Mouse (Mus musculus) heart, adult 18-20 months (tissue): Measurements from ENCODE around the gene Hist1h3g. TPM values are rescaled to one million over a fixed set of nuclear protein-coding genes. Genes with fewer than 3 reads are reported as not detected.
A peak's percentile ranks its signal among the peaks of the same experiment; 100 is the strongest.

Experiments used
- DNase-seq, 2 experiments: peaks; one replicate each; pipeline ENCODE4 v3.0.0; 2021 to 2022; ENCODE audit warnings: mixed read lengths in 1 of 2
- total RNA-seq, 2 experiments: library from RNA; stranded (reverse); gene quantifications; 2 replicates each; pipeline ENCODE4 v1.2.3; 2021

Hist1h3g gene
- total RNA-seq, 2 experiments from 2014 or later = 3.1 TPM

DNA sequence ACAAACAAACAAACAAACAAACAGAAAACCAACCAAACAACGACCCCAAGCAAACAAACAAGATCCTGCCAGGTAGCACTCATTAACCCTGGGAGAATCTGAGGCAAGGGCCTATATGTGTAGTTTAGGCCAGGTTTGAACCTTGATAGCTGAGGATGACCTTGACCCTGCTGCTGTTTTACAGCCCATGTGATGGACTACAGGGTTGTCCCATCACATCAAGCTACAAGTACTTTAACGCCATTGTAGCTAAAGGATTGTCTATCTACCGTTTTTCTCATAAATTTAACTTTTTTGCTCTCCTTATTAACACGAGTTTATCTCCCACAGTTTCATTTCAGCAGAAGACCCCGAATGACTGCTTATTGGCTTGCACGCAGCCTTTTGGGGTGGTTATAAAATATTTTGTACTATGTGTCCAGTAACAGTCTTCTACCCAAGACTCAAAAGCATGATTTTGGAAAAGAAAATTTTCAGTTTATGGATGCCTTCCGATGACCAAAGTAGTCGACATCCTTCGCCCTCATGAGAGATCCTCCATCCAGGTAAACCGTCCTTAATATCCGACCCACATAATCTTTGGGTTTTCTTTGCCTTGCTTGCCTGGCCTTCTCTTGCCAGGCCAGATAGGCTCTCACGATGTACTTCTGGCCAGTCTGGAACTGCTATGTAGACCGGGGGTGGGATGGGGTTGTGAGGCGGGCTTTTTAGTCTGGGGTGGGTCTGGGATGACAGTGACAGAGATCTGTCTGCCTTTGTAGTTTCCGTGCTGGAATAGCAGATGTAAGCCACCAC lies 19.2 kb upstream of the Hist1h3g start:
- DNase-seq = no peak

DNA sequence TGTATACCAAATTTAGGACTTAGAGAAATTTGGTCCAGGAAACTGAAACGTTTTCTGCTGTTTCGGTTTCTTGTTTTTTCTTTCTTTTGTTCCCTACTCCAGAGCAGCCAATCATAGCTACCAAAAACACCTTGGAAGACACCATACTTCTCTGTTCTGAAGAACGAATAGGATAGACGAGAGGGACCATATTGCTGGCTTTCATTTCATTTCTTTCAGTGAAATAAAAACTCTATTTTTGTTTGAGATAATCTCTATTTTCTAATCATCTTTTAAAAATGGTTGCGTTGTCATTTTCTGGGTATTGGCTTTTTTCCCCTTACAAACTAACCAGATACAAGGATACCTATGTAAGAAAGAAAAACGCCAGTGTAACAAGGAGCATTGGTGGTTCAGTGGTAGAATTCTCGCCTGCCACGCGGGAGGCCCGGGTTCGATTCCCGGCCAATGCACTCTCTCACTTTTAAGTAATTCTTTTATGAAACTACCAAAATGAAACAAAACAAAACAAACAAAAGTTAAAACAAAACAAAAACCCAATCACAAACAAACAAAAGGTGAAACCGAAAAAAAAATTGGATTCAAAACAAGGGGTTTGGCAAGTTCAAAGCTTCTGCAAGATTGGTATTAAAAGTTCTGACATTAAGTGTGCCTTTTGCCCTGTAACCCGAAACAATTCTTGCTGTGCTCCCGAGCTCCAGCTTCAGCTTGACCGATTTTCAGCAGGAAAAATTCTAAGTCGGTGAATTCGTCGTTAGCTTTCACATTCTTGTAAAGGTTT lies 18.2 kb upstream of the Hist1h3g start:
- peak; percentile 72 to 92 for DNase-seq

DNA sequence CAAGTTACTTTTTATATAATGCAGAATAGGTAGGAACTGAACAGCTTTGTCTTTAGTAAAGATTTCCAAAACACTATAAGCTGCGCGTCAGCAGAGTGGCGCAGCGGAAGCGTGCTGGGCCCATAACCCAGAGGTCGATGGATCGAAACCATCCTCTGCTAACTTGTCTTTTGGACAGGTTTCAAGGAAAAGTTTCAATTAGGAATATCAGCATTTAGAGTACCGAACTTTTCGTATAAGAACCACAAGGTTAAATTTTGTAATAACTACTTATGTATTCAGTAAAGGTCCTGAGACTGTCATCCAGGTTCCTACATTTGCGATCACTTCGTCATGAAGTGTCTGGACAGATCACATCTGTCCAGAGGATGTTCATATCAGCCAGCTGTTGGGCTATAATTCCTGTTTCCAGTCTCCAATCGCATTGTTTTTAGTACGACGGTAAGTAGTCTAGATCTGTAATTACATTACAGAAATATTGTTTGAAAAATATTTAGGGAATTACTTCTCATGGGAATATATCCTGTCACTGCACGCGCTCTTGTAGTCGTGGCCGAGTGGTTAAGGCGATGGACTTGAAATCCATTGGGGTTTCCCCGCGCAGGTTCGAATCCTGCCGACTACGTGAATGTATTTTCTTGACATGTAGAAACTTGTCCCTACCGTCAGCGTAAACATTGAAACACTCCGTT lies 17.5 kb upstream of the Hist1h3g start:
- peak; percentile 90 to 97 for DNase-seq

DNA sequence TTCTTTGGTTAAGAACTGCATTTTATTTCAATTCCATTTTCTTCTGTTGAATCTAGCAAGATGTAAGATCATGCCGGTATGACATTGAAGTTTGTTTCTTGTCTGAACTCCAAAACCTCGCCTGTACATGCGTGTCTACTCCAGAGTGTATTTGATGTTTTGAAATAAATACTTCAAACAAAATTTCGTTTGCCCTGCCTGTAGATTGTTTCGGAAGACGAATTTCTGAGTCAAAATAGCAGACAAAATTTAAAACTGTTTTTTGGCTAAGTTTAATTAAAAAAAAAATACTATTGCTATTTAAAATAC lies 17.0 kb upstream of the Hist1h3g start:
- no peak for DNase-seq

DNA sequence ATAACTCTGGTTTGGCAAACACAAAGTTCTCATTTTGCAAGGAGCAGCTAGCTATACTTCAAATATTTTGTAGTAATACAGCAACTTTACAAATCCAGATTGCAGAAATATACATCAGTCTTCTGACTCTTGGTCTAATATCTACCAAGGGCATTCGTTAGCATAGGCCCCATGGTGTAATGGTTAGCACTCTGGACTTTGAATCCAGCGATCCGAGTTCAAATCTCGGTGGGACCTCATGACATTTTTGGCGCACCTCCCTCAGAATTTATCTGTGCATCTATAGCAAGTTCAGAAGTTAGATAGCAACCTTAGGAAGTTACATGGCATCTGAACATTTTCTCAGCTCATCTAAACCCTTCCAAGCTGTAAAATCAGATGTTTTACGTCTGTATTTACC lies 16.3 kb upstream of the Hist1h3g start:
- peak; percentile 81 to 94 for DNase-seq

DNA sequence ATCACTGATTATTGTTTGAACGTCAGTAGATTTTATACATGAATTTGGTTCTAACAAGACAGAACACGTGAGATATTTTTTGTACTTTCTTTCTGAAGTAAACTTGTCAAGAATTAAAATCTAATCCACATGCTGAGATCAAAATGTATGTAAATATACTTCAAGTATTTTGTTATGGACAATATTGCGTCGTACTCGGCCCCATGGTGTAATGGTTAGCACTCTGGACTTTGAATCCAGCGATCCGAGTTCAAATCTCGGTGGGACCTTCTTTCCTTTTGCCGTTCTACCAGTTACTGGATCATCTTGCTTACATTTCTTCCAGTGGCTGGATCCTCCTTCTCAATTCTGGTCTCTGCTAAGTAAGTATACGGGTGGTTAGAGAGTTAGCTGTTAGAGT lies 15.8 kb upstream of the Hist1h3g start:
- DNase-seq = peak; percentile 81 to 94

DNA sequence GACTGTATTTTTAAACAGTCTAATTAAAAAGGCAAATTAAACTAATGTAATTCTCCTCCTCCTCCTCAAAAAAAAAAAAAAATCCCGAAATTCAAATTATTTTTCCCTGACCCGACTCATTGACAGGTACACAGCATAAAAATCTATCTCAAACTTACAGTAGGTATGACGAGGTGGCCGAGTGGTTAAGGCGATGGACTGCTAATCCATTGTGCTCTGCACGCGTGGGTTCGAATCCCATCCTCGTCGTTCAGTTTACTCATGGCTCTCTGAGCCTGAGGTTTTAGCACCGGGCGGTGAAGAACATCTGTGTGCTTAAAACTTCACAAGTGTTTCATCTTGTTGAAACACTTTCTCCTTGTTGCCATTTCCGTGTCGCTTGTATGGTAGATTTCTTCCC lies 13.5 kb upstream of the Hist1h3g start:
- DNase-seq = peak; percentile 81 to 89

DNA sequence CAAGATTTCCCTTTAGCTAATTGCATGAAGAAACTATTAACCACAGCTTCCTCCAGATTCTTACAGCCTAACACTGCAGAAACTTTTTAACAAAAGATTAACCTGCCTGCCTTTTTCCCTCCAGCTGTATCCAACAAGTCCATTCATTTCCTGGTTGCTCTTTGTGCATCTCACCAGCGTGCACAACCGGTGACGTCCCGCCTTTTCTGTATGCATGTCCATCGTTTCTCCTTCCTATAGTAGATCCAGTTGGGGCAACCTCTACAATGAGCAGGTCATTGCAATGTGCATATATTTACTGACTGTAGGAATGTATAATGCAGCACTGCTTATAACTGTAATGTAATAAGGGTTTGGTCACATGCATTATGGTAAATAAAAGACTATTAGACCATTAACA lies 11.2 kb upstream of the Hist1h3g start:
- DNase-seq = no peak

DNA sequence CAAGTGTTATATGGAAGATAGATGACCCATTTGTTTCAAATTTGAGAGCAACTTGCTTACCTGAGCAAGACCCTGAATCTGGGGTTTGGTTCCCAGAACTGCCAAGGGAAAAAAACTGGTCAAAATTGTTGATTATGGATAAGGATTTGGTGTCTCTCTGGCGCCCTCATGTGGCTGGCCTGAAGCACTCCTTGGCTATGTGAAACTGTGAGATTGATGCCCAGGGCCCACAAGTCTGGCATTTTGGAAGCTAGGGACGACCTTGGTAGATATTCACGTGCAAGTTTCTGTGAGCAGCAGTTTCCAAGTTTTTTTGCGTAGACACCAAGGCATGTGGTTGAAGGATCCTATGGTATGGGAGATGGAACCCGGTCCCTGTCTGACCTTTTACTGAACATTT lies 10.6 kb upstream of the Hist1h3g start:
- peak; percentile 74 to 84 for DNase-seq

DNA sequence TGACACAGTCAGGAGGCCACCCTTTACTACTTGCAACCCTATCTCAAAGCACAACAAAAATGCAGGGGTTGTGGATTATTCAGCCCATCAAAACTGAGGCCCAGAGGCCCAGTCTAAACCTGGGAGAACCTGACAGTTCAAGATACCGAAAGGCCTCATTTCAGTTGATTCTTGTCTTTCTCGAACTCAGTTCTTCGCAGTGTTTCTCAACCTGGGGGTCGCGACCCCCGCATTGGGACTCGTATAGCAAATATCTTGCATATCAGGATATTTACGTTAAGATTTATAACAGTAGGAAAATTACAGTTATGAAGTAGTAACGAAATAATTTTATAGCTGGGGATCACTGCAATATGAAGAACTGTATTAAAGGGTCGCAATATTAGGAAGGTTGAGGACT lies 9.3 kb upstream of the Hist1h3g start:
- DNase-seq = no peak

DNA sequence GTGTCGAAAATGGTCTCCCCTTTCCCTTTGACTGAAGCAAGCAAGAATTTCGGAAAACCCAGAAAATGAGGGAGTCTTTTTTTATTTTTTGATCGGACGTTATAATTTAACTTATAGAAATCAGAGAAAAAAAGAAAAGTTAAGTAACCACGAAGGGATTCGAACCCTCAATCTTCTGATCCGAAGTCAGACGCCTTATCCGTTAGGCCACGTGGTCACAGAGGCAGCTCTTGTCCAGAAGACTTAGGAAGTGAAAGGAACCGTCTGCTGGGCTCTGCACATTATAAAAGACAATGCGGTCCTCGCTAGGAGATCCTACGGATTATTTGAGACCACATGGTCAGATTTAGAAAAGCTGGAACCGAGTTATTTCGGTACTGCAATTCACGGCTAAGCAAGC lies 8.9 kb upstream of the Hist1h3g start:
- DNase-seq = peak; percentile 90 to 97

DNA sequence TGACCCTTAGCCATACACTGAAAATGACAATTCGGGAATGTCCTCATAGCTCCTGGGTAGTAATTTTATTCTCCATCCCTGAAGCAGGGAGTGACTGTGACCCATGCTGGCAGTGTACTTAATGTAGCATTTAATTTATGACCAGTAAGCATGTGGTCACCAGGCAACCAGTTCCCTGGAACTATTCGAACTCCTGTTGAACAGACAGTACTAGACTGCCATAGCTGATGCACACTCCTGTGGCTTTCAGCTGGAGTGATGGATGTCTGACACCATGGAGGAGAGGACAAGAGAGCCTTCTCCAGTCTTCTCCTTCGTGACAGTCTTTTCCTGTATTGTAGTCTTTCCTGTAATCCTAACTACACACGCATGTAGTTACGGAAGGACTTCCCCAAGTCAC lies 6.2 kb upstream of the Hist1h3g start:
- no peak for DNase-seq

DNA sequence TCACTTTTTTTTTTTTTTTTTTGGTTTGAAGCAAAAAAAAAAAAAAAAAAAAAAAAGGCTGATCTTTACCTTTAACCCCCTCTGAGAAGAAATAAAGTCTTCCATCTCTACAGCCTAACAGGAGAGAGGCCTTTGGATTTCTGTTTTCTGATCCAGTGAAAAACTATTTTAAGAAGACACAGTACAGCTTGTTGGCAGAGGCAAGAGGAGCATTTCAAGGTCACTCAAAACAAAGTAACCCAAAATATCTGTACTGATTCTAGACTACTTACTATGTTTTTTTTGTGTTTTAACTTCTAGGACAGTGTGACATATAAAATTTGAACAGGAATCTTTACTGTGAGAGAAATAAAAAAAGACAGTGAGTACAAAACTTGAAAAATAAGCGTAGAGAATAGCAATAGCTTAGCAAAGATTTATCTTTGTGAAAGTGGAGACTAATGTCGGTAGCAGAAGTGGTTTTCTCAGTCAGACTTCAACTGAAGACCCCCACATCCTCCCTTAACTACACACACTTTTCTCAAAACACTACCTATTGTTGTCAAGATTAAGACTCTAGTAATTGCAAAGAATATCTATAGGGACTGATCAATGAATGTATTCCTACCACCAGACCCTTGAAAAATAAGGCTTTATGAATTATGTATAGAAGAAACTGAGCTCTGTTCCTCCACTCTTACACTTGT lies 5.6 kb upstream of the Hist1h3g start:
- no peak for DNase-seq

DNA sequence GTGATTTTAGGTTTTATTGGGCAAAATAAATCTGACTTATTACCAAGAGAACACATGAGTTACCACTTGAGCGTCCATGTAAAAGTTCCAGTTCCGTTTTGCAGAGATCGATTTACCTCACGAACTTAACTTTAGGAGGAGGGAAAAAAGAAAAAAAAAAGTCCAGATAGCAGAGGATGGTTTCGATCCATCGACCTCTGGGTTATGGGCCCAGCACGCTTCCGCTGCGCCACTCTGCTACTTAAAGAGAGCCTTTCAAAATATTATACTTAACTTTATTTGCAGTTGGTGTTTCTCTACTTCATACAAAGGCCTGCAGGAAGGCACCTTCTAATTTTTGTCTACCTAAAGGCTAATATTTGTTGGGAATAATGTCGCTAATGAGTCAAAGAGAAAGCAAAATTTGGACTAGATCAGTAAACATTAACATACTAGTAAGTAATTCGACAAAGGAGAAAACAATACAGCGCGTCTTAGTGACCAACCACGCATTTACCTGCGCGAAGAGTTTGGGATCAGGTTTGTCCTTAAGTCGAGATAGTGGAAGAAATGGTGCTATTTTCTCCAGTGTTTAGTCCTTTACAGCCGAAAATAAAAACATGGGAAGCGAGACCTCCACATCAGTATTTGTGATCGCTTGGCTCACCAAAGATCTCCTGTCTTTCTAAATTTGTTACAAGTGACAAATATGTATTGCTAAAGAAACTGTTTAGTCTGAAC lies 4.9 kb upstream of the Hist1h3g start:
- peak; percentile 75 to 89 for DNase-seq

DNA sequence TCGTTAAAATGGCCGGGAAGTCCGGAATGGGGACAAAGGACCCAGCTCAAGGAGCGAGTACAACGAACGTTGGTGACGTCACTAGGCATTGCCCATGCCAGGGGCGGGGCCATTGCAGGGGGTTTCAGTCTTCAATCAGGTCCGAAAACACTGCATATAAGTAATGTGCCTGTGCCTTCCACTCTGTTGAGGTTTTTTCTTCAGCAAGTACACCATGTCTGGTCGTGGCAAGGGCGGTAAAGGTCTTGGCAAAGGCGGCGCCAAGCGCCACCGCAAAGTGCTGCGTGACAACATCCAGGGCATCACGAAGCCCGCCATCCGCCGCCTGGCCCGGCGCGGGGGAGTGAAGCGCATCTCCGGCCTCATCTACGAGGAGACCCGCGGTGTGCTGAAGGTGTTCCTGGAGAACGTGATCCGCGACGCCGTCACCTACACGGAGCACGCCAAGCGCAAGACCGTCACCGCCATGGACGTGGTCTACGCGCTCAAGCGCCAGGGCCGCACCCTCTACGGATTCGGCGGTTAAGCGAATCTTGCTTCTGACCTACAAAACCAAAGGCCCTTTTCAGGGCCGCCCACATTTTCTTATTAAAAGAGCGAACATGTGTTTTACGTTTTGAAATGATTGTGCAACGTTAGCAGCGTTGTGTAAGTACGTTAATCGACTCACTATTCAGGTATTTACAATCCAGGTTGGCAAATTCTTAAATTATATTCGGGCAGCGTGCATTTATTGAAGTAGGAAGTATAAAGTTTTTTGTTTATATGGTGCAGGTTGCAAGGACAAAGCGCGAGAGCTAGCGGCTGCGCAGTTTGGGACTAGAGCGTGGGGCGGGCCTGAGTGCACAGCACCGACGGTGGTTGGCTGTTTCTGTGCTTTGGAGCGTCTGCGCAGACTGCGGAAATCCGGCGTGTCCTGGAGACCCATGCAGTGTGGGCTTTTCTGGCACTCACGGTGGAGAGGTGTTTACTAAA lies 4.0 kb upstream of the Hist1h3g start, which contains the start of gene Hist1h4h:
TSS of gene Hist1h4h (plus strand) at position 150 of the 975 bp plus-strand sequence.
- DNase-seq = peak; percentile 98 to 99

DNA sequence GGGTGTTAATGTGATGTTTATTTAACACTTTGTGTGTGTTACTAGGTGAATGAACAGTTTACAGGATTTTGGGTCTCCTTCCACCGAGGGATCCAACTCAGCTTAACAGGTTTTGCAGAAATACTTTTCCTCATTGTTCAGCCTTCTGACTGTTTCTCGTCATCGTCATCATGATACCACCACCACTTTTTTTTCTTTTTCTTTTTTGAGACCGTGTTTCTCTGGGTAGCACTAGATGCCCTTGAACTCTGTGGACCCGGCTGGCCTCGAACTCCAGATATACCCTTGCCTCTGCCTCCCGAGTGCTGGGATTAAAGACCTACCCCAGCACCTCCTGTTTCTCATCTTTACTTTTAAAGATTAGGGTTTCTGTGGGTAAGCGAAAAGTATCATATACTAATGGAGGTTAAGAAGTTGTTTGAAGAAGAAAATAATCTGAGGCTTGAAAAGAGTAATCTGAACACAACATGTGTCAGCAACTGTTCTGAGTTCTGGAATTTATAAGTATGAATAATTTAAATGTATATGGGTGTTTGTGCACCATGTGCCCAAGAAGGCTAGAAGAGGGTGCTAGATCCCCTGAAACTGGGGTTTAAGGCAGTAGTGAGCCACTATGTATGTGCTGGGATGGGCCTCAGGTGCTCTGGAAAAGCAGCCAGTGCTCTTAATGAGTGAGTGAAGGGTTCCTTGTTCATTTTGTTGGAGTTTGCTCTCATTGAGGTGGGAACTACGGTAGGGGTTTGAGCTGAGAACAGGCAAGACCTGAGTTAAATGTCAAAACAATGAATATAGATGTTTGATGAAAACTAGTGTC lies 2.8 kb upstream of the Hist1h3g start:
- no peak for DNase-seq

DNA sequence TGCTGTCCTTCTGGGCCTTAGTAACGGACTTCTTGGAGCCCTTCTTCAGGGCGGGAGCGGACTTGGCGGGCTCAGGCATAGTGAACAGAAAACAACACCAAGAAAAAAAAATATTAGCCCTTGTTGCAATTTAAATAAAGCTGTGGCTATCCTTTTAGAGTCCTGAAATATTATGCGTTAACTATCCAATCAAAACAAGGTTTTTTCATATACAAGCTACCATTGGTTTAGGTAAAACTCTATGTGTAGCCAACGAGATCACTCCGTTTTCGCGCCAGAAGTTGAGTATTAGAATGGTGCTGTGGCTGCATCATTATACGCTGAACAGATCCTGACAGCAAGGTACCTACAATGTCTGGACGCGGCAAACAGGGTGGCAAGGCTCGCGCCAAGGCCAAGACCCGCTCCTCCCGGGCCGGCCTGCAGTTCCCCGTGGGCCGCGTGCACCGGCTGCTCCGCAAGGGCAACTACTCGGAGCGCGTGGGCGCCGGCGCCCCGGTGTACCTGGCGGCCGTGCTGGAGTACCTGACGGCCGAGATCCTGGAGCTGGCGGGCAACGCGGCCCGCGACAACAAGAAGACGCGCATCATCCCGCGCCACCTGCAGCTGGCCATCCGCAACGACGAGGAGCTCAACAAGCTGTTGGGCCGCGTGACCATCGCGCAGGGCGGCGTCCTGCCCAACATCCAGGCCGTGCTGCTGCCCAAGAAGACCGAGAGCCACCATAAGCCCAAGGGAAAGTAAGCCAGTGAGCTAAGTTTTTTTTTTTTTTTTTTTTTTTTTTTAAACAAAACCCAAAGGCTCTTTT lies 1.5 kb upstream of the Hist1h3g start, which contains the start of gene Hist1h2af:
TSS of gene Hist1h2af (plus strand) at position 347 of the 808 bp plus-strand sequence.
- DNase-seq = peak; percentile 50 to 59

DNA sequence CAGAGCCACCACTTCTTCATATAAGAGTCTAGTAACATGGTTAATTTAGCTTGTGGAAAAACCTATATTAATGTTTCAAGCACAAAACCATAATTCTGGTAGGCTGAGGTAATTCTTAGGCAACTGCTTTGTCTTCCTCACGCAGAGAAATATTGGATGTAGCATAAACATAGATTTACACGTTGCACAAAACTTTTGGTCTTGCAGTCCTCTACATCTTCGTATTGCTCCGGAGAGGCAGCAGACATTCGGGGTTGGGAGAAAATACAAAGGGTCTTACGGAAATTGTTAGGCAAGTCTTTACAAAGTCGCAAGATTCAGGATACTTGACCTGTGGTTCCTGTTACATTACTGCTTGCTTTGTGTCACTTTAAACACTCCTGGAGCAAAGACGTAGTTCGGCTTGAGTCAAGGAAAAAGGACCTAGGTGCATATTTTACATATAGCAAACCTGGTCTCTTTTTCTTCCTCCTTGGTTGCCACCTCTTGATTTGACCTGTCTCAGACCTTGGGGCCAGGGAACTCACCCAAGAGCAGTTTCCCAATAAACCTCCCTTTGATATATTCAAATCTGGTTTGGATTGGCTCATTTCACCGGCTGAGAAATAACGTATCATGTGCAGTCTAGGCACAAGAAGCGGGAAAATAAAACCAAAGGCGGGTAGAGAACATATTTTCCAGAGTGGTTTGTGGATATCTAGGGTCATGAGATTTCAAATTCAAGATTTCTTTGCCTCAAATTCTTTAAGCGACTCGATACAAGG lies 672 bp upstream of the Hist1h3g start:
- peak in 1 of 2 experiments; percentile 20 for DNase-seq
